Mouse (Mus musculus) kidney, embryonic 16.5 days (tissue): ENCODE data around the gene Plekha8. TPM values are rescaled to one million over a fixed set of nuclear protein-coding genes. Genes with fewer than 3 reads are reported as not detected.

Source experiments
- ATAC-seq: fragments of 200-750 bp; cut with Nextera tagmentation; 2 replicates; pipeline ENCODE4 v1.8.0; 2017; ENCODE audit warnings: moderate TSS enrichment; ENCODE audit not compliant: low FRiP score, low TSS enrichment
- H3K27ac ChIP-seq: fragments of 300-500 bp; sonication (generic); 2 replicates; pipeline ENCODE4 v1.5.1; 2014; ENCODE audit warnings: low read length
- H3K27me3 ChIP-seq: fragments of 300-500 bp; sonication (generic); 2 replicates; pipeline ENCODE4 v1.6.1; 2014; ENCODE audit warnings: low read length, control low read depth, mixed read lengths; ENCODE audit not compliant: insufficient read depth
- H3K36me3 ChIP-seq: fragments of 300-500 bp; sonication (generic); 2 replicates; pipeline ENCODE4 v1.6.1; 2014; ENCODE audit warnings: low read length, control low read depth, mixed read lengths; ENCODE audit not compliant: insufficient read depth
- H3K4me1 ChIP-seq: fragments of 300-500 bp; sonication (generic); 2 replicates; pipeline ENCODE4 v1.6.1; 2014; ENCODE audit warnings: low read length, control low read depth, mixed read lengths; ENCODE audit not compliant: insufficient read depth
- H3K4me2 ChIP-seq: fragments of 300-500 bp; sonication (generic); replicated peaks from 2 replicates; pipeline ENCODE4 v1.6.1; 2014; ENCODE audit warnings: low read depth, low read length
- H3K4me3 ChIP-seq: fragments of 300-500 bp; sonication (generic); 2 replicates; pipeline ENCODE4 v1.5.1; 2014; ENCODE audit warnings: mild to moderate bottlenecking, low read length
- H3K9ac ChIP-seq: fragments of 300-500 bp; sonication (generic); replicated peaks from 2 replicates; pipeline ENCODE4 v1.6.1; 2014; ENCODE audit warnings: low read length
- H3K9me3 ChIP-seq: fragments of 300-500 bp; sonication (generic); 2 replicates; pipeline ENCODE4 v1.6.1; 2016; ENCODE audit warnings: low read length, control low read depth
- WGBS: fragments of 180-500 bp; shearing (Covaris S2); extraction: QIAGEN DNeasy Blood & Tissue Kit; methylation state at CpG from one replicate; pipeline ENCODE4 v1.1.7; 2014; 5-methylcytosine and 5-hydroxymethylcytosine counted together
- polyA plus RNA-seq: library from polyadenylated mRNA; unstranded; fragments of >200 nt; fragmentation: Nextera tagmentation; extraction: Ambion mirVana; gene quantifications from 2 replicates; pipeline ENCODE4 v1.2.1, GENCODE M21; 2015

Gene Plekha8
- polyA plus RNA-seq, 1 experiment from 2014 or later = 10.4 TPM

DNA sequence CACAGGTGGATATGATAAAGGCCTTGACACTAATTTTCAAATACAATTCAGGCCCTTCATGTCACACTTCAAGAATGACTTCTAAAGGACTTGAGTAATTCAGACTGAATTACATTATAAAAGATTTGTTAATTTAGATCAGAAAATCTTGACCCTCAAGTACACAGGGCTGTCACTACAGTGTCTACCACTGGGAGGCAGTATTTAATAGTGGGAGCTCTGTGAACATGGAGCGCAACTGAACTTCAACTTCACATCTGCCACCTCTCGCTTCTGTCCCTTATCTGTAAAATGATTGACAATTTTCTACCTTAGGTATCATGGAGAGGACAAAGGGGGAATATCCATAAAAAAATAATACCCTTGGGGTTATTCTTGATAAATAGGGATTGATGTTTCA lies 8.7 kb upstream of the Plekha8 start:
- WGBS = 36% methylated on average over 2 of the region's 2 CpGs
- ATAC-seq = no peak

GRCm38 (mm10) chr6:54586911-54587310 lies 8.0 kb upstream of the Plekha8 start:
- Histone ChIP-seq H3K27ac (no peak overlapping the region), H3K9me3 (no peaks in the 10 kb centered on the region), H3K4me2 (no peak overlapping the region), H3K4me3 (no peak overlapping the region), H3K4me1 (peaks cover 3% of the 10 kb centered on the region; the same call in 1 of the 2 replicates), H3K36me3 (peaks cover 5% of the 10 kb centered on the region; the same call in 1 of the 2 replicates), H3K27me3 (no peaks in the 10 kb centered on the region), H3K9ac (no peak overlapping the region)
- ATAC-seq = no peak
- 81% methylated on average over 8 of the region's 8 CpGs for WGBS

More for the DNA sequence above, 8.7 kb upstream of the Plekha8 start:
- Histone ChIP-seq H3K9me3 (no peaks in the 10 kb centered on the region), H3K4me2 (no peak overlapping the region), H3K27ac (no peak overlapping the region), H3K4me3 (no peak overlapping the region), H3K36me3 (peaks cover 5% of the 10 kb centered on the region; the same call in 1 of the 2 replicates), H3K27me3 (no peaks in the 10 kb centered on the region), H3K4me1 (no peaks in the 10 kb centered on the region; the same call in 1 of the 2 replicates), H3K9ac (no peak overlapping the region)

- WGBS = 48% methylated on average over 4 of the region's 4 CpGs
- Histone ChIP-seq H3K4me2 (no peak overlapping the region), H3K27ac (no peak overlapping the region), H3K4me1 (peaks cover 7% of the 10 kb centered on the region; the same call in 1 of the 2 replicates), H3K9me3 (no peaks in the 10 kb centered on the region), H3K9ac (no peak overlapping the region), H3K36me3 (peaks cover 5% of the 10 kb centered on the region; the same call in 1 of the 2 replicates), H3K4me3 (no peak overlapping the region), H3K27me3 (no peaks in the 10 kb centered on the region)
- no peak for ATAC-seq
Observed at GRCm38 (mm10) chr6:54587683-54588082, 7.2 kb upstream of the Plekha8 start.

DNA sequence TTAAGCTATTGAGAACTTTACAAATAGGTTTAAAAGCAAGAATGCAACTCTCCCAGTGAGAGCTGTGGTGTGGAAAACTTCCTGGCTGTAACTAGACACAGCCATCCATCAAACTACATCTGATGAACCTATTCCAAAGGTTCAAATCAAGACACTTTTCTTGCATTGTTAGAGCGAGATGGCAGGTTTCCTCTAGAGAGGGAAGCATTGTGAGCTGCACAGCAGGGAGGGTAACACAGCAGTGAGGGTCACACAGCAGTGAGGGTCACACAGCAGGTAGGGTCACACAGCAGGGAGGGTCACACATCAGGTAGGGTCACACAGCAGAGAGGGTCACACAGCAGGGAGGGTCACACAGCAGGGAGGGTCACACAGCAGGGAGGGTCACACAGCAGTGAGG lies 6.7 kb upstream of the Plekha8 start:
- H3K4me2 ChIP-seq = no peak overlapping the region
- 64% methylated on average over 1 of the region's 1 CpGs for WGBS
- no peak for ATAC-seq
- H3K27ac ChIP-seq = no peak overlapping the region
- H3K9ac ChIP-seq = no peak overlapping the region
- H3K27me3 ChIP-seq = no peaks in the 10 kb centered on the region
- no peaks in the 10 kb centered on the region for H3K9me3 ChIP-seq
- H3K4me3 ChIP-seq = no peak overlapping the region
- H3K36me3 ChIP-seq = peaks cover 5% of the 10 kb centered on the region; the same call in 1 of the 2 replicates
- peaks cover 7% of the 10 kb centered on the region; the same call in 1 of the 2 replicates for H3K4me1 ChIP-seq

GRCm38 (mm10) chr6:54590691-54591090 lies 4.2 kb upstream of the Plekha8 start:
- no peaks in the 10 kb centered on the region for H3K27me3 ChIP-seq
- H3K9me3 ChIP-seq = no peaks in the 10 kb centered on the region
- ATAC-seq = no peak
- no peak overlapping the region for H3K4me3 ChIP-seq
- no peak overlapping the region for H3K27ac ChIP-seq
- WGBS = 97% methylated on average over 2 of the region's 2 CpGs
- no peak overlapping the region for H3K9ac ChIP-seq
- H3K4me2 ChIP-seq = no peak overlapping the region
- no peaks in the 10 kb centered on the region for H3K36me3 ChIP-seq
- peaks cover 15% of the 10 kb centered on the region for H3K4me1 ChIP-seq

GRCm38 (mm10) chr6:54591778-54592177 lies 3.1 kb upstream of the Plekha8 start:
- H3K9me3 ChIP-seq = no peaks in the 10 kb centered on the region
- ATAC-seq = no peak
- H3K4me1 ChIP-seq = peaks cover 26% of the 10 kb centered on the region
- H3K36me3 ChIP-seq = no peaks in the 10 kb centered on the region
- 0 out of 2 replicates have a peak overlapping the region, but pooled peaks have one; percentile 39 for H3K9ac ChIP-seq
- peak overlapping the region; percentile 33 for H3K4me3 ChIP-seq
- no peak overlapping the region for H3K27ac ChIP-seq
- peak overlapping the region; percentile 49 for H3K4me2 ChIP-seq
- WGBS = 34% methylated on average over 6 of the region's 6 CpGs
- H3K27me3 ChIP-seq = no peaks in the 10 kb centered on the region

DNA sequence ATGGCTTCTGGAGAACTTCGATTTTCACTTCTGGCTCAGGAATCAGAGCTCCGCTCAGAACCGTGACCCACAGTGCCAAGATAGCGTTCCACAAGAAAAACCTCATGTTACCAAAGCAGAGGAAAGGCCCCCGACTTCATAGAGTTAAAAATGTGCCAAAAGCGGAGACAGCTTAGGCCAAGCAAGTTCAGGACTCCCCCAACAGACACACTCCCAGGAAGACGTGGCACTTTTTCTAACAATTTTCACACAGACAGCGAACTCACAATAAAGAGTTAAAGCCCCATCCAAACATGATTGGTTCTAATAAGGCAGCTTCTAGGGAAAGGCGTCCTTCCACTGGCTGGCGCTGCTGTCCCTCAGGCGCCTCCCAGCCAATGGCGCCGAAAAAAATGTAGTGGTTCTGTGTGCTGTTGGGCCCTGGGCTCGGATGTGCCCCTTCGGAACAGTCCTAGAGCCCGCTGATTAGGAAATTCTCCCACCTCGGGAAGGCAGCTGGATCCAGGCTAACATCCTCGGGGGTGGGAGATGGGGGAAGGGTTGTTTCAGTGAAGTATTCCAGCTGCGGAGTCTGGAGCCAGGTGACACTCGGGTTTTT lies 1.9 kb upstream of the Plekha8 start:
- H3K4me2 ChIP-seq = peak overlapping the region; percentile 82
- 0% methylated on average over 20 of the region's 20 CpGs for WGBS
- H3K36me3 ChIP-seq = no peaks in the 10 kb centered on the region
- ATAC-seq = peak; percentile 85
- H3K4me1 ChIP-seq = peaks cover 26% of the 10 kb centered on the region
- H3K27ac ChIP-seq = peak overlapping the region; percentile 71
- peak overlapping the region; percentile 82 for H3K9ac ChIP-seq
- no peaks in the 10 kb centered on the region for H3K27me3 ChIP-seq
- no peaks in the 10 kb centered on the region for H3K9me3 ChIP-seq
- peak overlapping the region; percentile 77 for H3K4me3 ChIP-seq

DNA sequence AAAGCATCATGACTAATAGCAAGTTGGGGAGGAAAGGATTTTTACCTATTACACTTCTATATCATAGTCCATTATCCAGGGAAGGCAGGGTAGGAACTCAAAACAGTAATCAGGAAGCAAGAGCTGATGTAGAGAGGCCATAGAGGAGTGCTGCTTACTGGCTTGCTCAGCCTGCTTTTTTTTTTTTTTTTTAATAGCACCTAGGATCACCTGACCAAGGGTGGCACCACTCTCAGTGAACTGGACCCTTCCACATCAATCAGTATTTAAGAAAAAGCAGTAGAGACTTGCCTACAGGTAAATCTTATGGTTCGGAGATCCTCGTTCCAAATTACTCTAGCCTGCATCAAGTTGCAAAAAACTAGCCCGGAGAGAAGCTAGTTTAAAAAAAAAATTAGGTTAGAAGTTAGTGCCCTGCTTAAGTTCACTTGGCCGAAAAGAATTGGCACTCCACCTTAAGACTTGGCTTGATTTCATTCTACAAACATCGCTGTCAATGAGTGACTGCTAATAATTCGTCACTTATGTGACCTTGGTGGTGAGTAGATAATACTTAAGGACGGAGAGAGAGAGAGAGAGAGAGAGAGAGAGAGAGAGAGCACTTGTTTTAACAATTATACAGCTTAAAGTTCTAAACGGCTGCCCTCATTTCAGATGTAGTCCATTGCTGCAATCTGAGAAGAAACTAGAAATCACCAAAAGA lies 994 bp upstream of the Plekha8 start:
- H3K4me3 ChIP-seq = peak overlapping the region; percentile 77
- H3K27me3 ChIP-seq = no peaks in the 10 kb centered on the region
- peak overlapping the region; percentile 82 for H3K4me2 ChIP-seq
- H3K36me3 ChIP-seq = no peaks in the 10 kb centered on the region
- peaks cover 26% of the 10 kb centered on the region for H3K4me1 ChIP-seq
- WGBS = 38% methylated on average over 8 of the region's 8 CpGs
- no peaks in the 10 kb centered on the region for H3K9me3 ChIP-seq
- H3K9ac ChIP-seq = 0 out of 2 replicates have a peak overlapping the region, but pooled peaks have one; percentile 69
- H3K27ac ChIP-seq = no peak overlapping the region; the same call in 1 of the 2 replicates
- no peak for ATAC-seq

DNA sequence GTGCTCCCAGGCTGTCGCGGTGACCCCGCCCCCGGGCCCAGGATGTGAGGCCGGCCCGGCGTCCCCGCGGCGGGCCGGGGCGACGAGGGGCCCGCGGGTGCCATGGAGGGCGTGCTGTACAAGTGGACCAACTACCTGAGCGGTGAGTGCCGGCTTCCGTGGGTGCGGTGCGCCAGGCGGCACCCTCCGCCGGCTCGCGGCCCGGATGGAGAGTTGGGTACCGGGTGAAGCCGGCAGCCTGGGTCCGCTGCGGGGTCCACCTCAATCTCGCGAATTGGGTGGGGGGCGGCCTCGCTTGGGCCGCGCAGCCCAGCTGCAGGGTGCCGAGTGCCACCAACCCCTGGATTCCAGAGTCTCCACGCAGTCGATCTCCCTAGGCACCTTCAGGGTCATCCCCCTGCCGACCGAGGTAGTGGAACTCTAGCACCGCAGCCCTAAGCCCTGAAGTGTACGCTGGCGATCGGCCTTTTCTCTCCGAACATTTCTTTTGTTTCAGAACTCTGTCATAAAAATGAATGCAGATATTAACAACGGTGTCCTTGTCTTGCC lies 493 bp downstream of the Plekha8 start:
- H3K27ac ChIP-seq = peak overlapping the region; percentile 76
- peak overlapping the region; percentile 86 for H3K4me3 ChIP-seq
- peak overlapping the region; percentile 67 for H3K4me2 ChIP-seq
- ATAC-seq = peak; percentile 62
- H3K9me3 ChIP-seq = no peaks in the 10 kb centered on the region
- no peaks in the 10 kb centered on the region for H3K27me3 ChIP-seq
- H3K4me1 ChIP-seq = peaks cover 26% of the 10 kb centered on the region
- H3K36me3 ChIP-seq = no peaks in the 10 kb centered on the region
- H3K9ac ChIP-seq = peak overlapping the region; percentile 81
- WGBS = under 1% methylated on average over 47 of the region's 48 CpGs
